Mouse (Mus musculus): ENCODE data around the gene Rbm8a.

Rbm8a gene

GRCm38 (mm10) chr3:96669727-96670468 lies 40.2 kb downstream of the Rbm8a start, which contains the start of gene Ankrd35:
Gene Ankrd35, plus strand, starts transcription at chr3:96670131.
- peak; percentile 79 to 83 for DNase-seq (ENCODE audit: low read depth in 2 of 2, low spot score in 2 of 2)

DNA sequence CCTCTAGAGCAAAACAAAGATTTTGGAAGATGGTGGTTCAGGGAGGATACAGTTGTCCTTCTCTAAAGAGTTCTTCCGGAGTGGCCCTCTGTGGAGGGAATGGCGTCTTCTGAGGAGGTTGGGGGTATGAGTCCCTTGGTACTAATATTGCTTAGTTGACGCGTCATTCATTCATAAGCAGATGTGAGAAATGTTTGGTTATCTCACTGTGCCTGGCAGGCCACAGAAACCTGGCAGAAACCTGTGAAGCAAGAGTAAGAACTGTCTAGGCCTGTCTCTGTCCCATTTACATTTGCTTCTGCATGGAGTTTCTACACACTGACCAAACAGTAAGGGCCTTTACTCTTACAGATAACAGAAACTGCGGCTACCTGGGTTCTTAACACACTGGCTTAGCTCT lies 41.8 kb downstream of the Rbm8a start:
- DNase-seq (ENCODE audit: low read depth in 2 of 2, low spot score in 2 of 2): no peak

GRCm38 (mm10) chr3:96673514-96673913 lies 43.8 kb downstream of the Rbm8a start:
- no peak for DNase-seq (ENCODE audit: low read depth in 2 of 2, low spot score in 2 of 2)

DNA sequence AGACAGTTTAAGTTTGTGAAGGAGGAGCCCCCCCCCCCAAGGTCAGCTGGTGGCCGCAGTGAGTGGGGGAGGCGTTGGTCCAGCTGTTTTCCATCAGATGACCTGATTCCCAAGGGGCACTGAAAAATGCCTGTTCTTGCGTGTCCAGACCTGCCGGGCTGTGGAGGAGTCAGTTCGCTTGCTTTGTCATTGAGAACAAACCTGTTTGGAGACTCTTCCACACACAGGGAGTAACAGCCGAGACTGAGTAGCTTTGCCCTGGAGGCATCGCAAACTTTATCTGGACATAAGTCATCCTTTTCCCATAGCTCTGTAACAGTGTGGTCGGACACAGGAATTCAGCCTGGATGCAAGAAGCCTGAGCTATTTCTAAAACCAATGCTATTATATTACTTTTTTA lies 44.7 kb downstream of the Rbm8a start:
- DNase-seq (ENCODE audit: low read depth in 2 of 2, low spot score in 2 of 2): no peak

DNA sequence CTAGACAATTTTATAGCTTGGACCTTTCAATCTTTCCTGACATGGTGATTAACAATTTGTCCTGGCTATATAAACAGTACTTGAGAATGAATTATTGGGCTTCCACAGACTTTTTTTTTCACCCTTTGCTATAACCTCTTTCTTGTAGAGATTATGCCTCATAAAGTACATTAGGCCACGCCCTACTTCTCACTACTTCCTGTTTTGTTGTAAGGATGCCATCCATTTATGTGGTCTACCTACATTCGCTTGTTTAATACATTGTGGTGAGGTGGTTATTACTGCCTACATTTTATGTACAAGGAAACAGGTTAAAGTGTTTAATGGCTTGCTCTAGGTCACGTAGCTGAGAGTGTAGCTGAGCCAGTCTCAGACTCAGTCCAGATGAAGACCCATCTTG lies 45.4 kb downstream of the Rbm8a start:
- no peak for DNase-seq (ENCODE audit: low read depth in 2 of 2, low spot score in 2 of 2)

DNA sequence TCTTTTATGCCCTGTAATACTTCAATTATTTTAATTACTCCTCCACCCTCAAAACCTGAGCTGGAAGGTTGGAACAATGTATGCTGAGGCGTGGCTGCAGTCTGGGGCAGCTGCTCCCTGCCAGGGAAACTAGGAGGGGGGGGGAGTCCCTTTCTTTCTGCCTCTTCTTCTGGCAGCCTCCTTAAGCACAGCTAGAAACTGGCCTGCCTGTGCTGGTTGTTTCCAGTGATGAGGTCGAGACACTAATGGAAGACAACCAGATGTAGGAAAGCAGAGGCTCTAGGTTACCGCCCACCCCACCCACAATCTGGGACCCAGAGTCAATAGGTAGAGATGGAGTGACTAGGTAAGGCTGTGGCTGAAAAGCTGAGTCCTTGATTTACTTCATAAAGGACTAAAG lies 46.0 kb downstream of the Rbm8a start:
- no peak for DNase-seq (ENCODE audit: low read depth in 2 of 2, low spot score in 2 of 2)

- DNase-seq (ENCODE audit: low read depth in 2 of 2, low spot score in 2 of 2): no peak
These were observed 48.7 kb downstream of the Rbm8a start for GRCm38 (mm10) chr3:96678456-96678855.

- no peak for DNase-seq (ENCODE audit: low read depth in 2 of 2, low spot score in 2 of 2)
These were observed 49.5 kb downstream of the Rbm8a start for GRCm38 (mm10) chr3:96679159-96679674.

DNA sequence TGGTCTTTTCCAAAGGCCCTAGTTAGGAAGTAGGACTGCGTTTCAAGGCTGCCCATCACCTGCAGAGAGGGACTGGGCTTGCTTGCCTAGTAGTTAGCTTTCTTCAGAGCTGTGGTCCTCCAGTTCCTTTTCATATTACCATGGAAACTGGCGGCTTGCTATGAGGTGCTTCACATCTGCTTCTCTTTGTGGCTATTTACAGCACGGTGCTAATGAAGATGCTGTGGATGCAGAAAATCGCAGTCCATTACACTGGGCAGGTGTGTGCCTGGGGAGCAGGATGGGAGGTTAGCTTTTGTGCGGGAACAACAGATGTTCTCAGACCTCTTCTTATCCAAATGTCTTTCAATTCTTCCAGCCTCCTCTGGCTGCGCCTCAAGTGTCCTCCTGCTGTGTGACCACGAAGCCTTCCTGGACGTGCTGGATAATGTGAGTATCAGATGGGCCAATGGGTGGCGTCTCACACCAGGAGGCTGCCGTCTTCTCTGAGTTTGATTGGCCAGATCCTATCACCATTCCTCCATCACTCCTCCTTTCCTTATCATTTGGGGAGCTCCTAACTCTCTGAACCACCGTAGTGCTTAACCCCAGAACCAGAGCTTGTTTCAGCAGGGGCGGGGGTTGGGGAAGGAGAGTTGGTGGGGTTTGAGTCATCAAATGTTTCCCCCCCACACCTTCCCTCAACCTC lies 50.7 kb downstream of the Rbm8a start:
- DNase-seq (ENCODE audit: low read depth in 2 of 2, low spot score in 2 of 2): no peak
